Mouse (Mus musculus): ENCODE measurements around the gene Abt1. TPM values are rescaled to one million over a fixed set of nuclear protein-coding genes. Genes with fewer than 3 reads are reported as not detected.
A peak's percentile ranks its signal among the peaks of the same experiment; 100 is the strongest.

The Abt1 gene
- 1 to 10 TPM; 6.2 to 6.6 TPM for total RNA-seq (2021)
- long read RNA-seq, experiment 1, full-length matches to known transcripts: 21 of 21 reads
- long read RNA-seq, experiment 1, partial matches to known transcripts: 0 of 21 reads
- long read RNA-seq, experiment 1, other reads (novel, unspliced or antisense): 0 of 21 reads
- long read RNA-seq, experiment 2, full-length matches to known transcripts: 27 of 31 reads
- long read RNA-seq, experiment 2, partial matches to known transcripts: 1 of 31 reads
- long read RNA-seq, experiment 2, other reads (novel, unspliced or antisense): 3 of 31 reads

- DNase-seq (ENCODE audit: low spot score in 2 of 2): peak; percentile 92 to 95
Observed at GRCm38 (mm10) chr13:23423286-23424051, at the start of gene Abt1. Gene Abt1 (minus strand): TSS chr13:23423866.

- peak in 1 of 2 experiments; percentile 25 for DNase-seq (ENCODE audit: low spot score in 2 of 2)
Observed at GRCm38 (mm10) chr13:23466911-23467310, 43.2 kb upstream of the Abt1 start.

- no peak for DNase-seq (ENCODE audit: low spot score in 2 of 2)
Observed at GRCm38 (mm10) chr13:23466306-23466705, 42.6 kb upstream of the Abt1 start.

- no peak for DNase-seq (ENCODE audit: low spot score in 2 of 2)
Observed at GRCm38 (mm10) chr13:23465600-23466109, 42.0 kb upstream of the Abt1 start, which contains the start of gene Btn1a1. Gene Btn1a1 (minus strand): TSS chr13:23465901.

- no peak for DNase-seq (ENCODE audit: low spot score in 2 of 2)
Observed at GRCm38 (mm10) chr13:23464841-23465366, 41.2 kb upstream of the Abt1 start.

- peak in 1 of 2 experiments; percentile 15 for DNase-seq (ENCODE audit: low spot score in 2 of 2)
Observed at GRCm38 (mm10) chr13:23464224-23464637, 40.6 kb upstream of the Abt1 start.

- DNase-seq (ENCODE audit: low spot score in 2 of 2): peak in 1 of 2 experiments; percentile 28
Observed at GRCm38 (mm10) chr13:23463381-23464223, 39.9 kb upstream of the Abt1 start.

GRCm38 (mm10) chr13:23462669-23463068, 39.0 kb upstream of the Abt1 start:
- DNase-seq (ENCODE audit: low spot score in 2 of 2): no peak

- DNase-seq (ENCODE audit: low spot score in 2 of 2): no peak
Observed at GRCm38 (mm10) chr13:23462063-23462462, 38.4 kb upstream of the Abt1 start.

GRCm38 (mm10) chr13:23459264-23459846, 35.7 kb upstream of the Abt1 start:
- no peak for DNase-seq (ENCODE audit: low spot score in 2 of 2)

GRCm38 (mm10) chr13:23453926-23454325, 30.3 kb upstream of the Abt1 start:
- DNase-seq (ENCODE audit: low spot score in 2 of 2): no peak

- peak; percentile 46 to 70 for DNase-seq (ENCODE audit: low spot score in 2 of 2)
Observed at GRCm38 (mm10) chr13:23453362-23453862, 29.7 kb upstream of the Abt1 start.

- DNase-seq (ENCODE audit: low spot score in 2 of 2): peak in 1 of 2 experiments; percentile 61
Observed at GRCm38 (mm10) chr13:23450398-23450797, 26.7 kb upstream of the Abt1 start.

- peak in 1 of 2 experiments; percentile 46 for DNase-seq (ENCODE audit: low spot score in 2 of 2)
Observed at GRCm38 (mm10) chr13:23449235-23450095, 25.8 kb upstream of the Abt1 start.

GRCm38 (mm10) chr13:23448758-23449157, 25.1 kb upstream of the Abt1 start:
- no peak for DNase-seq (ENCODE audit: low spot score in 2 of 2)

- peak; percentile 49 to 71 for DNase-seq (ENCODE audit: low spot score in 2 of 2)
Observed at GRCm38 (mm10) chr13:23446498-23446952, 22.9 kb upstream of the Abt1 start.

GRCm38 (mm10) chr13:23445561-23446320, 22.1 kb upstream of the Abt1 start:
- DNase-seq (ENCODE audit: low spot score in 2 of 2): peak; percentile 77 to 89

- DNase-seq (ENCODE audit: low spot score in 2 of 2): no peak
Observed at GRCm38 (mm10) chr13:23445156-23445555, 21.5 kb upstream of the Abt1 start.
